Mouse (Mus musculus) left cerebral cortex, postnatal 36 days (tissue): ENCODE results near the gene Med29. TPM values are rescaled to one million over a fixed set of nuclear protein-coding genes. Genes with fewer than 3 reads are reported as not detected.

Experiments used
- DNase-seq, 2 experiments: peaks; one replicate each; pipeline ENCODE4 v3.0.0; 2021 to 2022; ENCODE audit warnings: low spot score in 2 of 2, mixed read lengths in 1 of 2
- intact Hi-C: fragments of 180-260 bp; cut with DNase I; formaldehyde crosslinking; loops from one replicate; pipeline ENCODE4 v1.15.1; 2025
- total RNA-seq, 2 experiments: library from RNA; stranded (reverse); gene quantifications; 2 replicates each; pipeline ENCODE4 v1.2.3; 2021

Gene Med29
- 10 to 100 TPM; 17.9 to 21.3 TPM for total RNA-seq

GRCm38 (mm10) chr7:28392429-28393271, at the start of gene Med29, which contains the start of gene Paf1:
Med29 (minus strand) TSS chr7:28392708.
Paf1 (plus strand) TSS chr7:28392951.
- intact Hi-C loops = no loop called here
- DNase-seq = peak; percentile 94 to 96

DNA sequence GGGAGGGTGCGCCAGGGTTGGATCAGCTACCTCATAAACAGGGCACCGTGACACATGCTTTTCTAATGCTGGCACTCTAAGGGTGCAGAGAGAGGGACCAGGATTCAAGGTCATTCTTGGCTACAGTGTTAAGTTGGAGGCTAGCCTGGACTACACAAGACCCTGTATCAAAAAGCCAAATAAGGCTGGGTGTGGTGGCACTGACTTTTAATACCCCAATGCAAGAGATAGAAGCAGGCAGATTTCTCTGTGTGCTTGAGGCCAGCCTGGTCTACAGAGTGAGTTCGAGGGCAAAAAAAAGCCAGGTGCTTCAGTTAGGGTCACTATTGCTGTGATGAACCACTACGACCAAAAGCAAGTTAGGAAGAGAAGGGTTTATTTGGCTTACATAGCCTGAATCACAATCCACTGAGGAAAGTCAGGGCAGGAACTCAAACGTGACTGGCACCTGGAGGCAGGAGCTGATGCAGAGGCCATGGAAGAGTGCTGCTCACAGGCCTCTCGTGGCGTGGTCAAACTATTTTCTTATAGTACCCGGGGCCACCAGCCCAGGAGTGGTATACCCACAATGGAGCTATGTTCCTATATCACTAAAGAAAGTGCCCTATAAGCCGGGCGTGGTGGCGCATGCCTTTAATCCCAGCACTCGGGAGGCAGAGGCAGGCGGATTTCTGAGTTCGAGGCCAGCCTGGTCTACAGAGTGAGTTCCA, 49.4 kb upstream of the Med29 start:
- no peak for DNase-seq
- intact Hi-C loops = no loop called here

DNA sequence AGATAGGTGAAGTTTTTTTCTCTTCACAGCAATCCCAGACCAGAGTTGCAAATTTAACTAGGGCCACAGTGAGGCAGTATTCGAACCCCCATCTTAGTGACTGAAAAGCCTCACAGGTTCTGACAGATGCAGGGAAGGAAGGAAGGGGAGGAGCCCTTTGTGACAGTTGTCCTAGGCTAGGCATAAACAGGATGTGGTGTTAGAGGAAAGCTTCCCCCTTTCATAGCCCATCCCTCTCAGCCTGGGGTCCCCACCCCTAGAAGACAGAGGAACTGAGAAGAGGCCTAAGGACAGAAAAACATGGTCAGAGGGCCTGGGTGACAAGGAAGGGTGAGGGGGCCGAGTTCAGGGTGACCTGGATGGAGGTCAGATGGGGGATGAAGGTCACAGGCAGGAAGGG, 48.2 kb upstream of the Med29 start:
- no peak for DNase-seq
- intact Hi-C loops = no loop called here

DNA sequence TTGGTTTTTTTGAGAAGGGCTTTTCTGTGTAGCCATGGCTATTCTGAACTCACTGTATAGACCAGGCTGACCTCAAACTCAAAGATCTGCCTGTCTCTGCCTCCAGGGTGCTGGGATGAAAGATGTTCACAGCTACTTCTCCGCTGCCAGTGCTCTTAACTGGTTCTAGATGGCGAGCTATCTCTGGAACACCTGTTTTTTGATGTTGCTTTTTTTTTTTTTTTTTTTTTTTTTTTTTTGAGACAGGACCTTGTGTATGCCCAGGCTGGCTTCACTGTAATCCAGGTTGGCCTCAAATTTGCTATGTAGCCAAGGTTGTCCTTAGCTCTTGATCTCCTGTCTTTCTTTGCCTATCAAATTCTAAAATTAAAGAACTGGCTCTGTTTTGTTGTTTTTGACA, 46.3 kb upstream of the Med29 start:
- intact Hi-C loops = no loop called here
- no peak for DNase-seq

DNA sequence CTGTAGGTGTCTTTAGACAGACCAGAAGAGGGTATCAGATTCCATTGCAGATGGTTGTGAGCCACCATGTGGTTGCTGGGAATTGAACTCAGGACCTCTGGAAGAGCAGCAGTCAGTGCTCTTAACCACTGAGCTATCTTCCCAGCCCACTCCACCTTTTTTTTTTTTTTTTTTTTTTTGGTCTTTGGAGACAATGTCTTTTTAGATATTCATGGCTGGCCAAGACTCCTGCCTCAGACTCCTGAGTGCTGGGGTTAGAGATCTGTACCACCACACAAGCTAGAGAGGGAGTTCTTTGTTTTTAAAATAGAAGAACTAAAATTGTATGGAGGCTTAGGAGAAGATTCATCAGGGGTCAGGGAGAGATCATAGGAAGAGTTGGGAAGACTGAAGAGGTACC, 45.5 kb upstream of the Med29 start:
- DNase-seq = no peak
- intact Hi-C loops = loop anchor here (1.0 to 2.0 kb wide), 2 partner anchors 163 to 289 kb away; no protein-coding TSS in a partner anchor

- intact Hi-C loops = loop anchor here (1.0 to 2.0 kb wide), 3 partner anchors 161 to 290 kb away; partner anchors contain the start of genes Pak4 and Samd4b
- peak in 1 of 2 experiments; percentile 72 for DNase-seq
Measured at GRCm38 (mm10) chr7:28436932-28437570, 44.5 kb upstream of the Med29 start, which contains the start of gene Gmfg. Gmfg (plus strand) TSS chr7:28437447.

DNA sequence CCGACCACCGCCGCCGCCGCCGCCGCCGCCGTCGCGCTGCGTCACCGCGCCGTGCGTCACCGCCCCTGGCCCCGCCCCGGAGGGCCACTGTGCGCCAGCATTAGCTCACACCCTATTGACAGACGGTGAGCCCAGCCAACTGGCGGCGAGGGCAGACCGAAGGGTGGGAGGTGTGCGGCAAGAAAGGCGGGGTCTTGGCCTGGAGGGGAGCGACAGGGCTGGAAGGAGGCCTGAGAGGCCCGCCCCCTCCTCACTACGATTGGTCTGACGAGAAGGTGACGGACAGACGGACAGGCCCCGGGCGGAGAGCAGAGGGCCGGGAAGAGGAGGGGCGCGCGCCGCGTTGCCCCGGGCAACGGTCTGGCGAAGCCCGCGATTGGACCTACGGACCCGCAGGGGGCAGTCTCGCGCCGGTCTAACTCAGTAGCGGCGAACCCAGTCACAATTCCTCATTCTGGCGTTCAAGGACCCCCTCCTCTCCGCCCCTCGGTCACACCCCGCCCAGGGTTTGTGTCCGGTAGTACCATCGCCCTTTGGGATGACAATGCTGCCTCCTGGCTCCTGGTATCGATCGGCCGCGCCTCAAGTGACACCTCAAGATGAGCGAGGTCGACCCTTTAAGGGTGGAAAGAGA, 43.9 kb upstream of the Med29 start:
- DNase-seq = peak; percentile 99 to 100
- intact Hi-C loops = loop anchor here (1.0 to 2.0 kb wide), 2 partner anchors 162 to 290 kb away; partner anchors contain the start of genes Pak4 and Samd4b

- no peak for DNase-seq
- intact Hi-C loops = loop anchor here (1.0 to 2.0 kb wide), 2 partner anchors 163 to 291 kb away; partner anchors contain the start of genes Pak4 and Samd4b
Measured at GRCm38 (mm10) chr7:28435660-28436259, 43.3 kb upstream of the Med29 start.

- intact Hi-C loops = no loop called here
- DNase-seq = no peak
Measured at GRCm38 (mm10) chr7:28432252-28432651, 39.7 kb upstream of the Med29 start.

- DNase-seq = no peak
- intact Hi-C loops = no loop called here
Measured at GRCm38 (mm10) chr7:28430512-28430911, 38.0 kb upstream of the Med29 start.

DNA sequence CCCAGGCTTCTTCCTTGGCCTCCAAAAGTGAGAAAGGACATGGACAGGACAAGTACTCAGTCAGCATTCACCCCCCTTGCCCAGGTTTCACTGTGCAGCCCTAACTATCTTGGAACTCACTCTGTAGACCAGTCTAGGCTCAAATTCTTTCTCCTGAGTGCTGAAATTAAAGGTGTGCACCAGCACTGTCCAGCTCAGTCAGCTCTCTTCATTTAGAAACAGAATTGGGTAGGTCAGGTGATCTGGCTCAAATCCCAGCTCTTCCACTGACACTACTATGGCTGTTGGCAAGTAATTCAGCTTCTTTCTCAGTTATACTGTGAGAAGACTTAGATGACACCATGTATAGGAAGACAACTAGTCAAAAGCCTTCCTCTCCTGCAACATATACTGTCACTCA, 35.2 kb upstream of the Med29 start:
- DNase-seq = no peak
- intact Hi-C loops = no loop called here

GRCm38 (mm10) chr7:28423018-28423417, 30.5 kb upstream of the Med29 start:
- no peak for DNase-seq
- intact Hi-C loops = no loop called here

DNA sequence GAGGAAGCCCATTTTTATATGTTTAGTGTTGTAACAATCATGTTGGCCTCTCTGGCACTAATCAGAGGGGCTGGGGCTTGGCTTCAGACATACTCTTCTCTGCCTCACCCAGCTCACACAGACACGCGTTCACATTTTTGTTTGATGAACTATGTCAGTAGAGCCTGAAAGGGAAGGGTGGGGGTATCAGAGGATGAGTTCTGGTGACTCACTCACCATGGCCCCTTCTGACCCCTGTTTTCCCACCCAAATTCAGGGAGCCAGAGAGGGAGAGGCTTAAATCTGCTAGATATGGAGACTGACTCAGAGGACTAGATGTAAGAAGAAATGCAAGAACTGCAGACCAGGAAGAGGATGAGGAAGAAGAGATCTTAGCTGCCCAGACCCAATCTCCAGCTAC, 26.9 kb upstream of the Med29 start:
- DNase-seq = no peak
- intact Hi-C loops = no loop called here

DNA sequence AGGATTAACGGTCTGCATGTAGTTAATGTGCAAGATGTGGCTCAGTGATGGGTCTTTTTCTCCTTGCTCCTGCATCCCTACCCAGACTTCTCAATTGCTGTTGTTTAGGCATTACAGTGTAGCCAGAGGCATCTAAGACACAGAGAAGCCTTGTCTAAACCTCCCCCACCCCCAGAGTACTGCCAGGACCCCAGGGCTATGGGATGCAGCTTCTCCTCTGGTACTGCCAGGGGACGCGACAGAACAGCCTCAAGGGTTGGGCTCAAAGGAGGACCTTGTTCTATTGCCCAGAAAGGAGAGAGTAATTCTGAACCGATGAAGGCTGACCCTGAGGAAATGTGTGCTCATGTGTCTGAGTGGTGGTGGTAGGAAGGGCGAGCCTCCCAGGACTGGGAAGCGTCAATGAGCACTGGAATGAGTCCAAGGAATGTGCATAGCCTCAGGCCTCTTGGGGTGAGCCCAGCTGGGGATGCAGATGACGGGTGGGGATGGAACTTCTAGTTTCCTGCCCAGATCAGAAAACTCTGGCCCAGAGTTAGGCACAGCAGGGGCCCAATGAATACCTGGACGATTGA, 25.7 kb upstream of the Med29 start:
- intact Hi-C loops = no loop called here
- DNase-seq = no peak

DNA sequence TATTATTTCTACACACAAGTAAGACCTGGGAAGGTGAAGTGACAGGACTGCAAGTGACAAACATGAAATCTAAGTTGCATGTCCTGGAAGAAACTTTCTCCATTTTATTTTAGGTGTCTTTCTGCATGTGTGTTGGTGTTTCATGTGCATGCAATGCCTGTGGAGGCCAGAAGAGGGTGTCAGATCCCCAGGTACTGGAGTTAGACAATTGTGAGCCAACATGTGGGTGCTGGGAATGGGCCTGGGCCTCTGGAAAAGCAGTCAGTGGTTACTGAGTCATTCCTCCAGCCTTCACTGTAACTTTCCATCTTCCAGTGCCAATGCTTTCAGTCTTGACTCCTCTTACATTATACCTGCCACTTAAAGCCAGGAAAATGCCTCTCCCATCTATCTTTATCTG, 24.9 kb upstream of the Med29 start:
- no peak for DNase-seq
- intact Hi-C loops = no loop called here

DNA sequence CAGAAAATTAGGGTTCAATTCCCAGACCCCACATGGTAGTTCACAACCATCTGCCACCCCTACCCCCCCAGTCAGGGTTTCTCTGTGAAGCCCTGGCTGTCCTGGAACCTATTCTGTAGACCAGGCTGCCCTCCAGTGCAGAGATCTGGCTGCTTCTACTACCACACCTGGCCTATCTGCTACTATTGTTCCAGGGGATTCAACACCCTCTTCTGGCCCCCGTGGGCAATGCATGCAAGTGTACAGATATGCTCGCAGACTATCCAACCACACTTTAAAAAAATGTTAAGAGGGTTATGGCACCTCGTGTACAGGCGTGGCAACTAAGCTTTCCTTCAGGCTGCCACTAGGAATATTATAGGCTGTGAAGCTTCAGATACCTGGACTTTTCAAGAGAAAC, 20.3 kb upstream of the Med29 start:
- DNase-seq = no peak
- intact Hi-C loops = no loop called here

GRCm38 (mm10) chr7:28410841-28411475, 18.4 kb upstream of the Med29 start:
- intact Hi-C loops = no loop called here
- DNase-seq = no peak

DNA sequence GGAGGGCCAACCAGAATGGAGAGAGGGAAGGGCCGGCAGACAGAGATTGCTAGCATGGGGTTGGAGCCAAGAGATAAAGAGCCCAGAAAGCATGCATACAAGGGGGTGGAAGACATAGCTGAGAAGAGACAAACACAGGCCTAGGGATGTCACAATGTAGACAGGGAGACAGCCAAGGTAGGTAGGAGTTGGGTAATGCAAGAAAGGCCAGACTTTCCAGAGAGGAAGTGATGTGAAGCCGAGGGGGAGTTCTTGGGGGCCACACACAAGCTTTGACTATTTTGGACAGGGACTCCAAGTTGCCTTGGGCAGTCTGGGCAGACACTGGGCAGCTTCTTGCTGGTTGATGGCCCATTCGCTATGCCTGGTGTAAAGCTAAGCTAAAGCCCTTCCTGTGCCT, 9.4 kb upstream of the Med29 start:
- intact Hi-C loops = no loop called here
- no peak for DNase-seq
